Mouse (Mus musculus) urinary bladder, postnatal 4 days (tissue): ENCODE data around the gene Hist1h1d.
"Not testable (repeated sequence)": the region's sequence is repeated elsewhere in the genome, so short reads cannot be mapped to it uniquely, and the experiment has no call there.

Experiments
- DNase-seq, 2 experiments: peaks; one replicate each; pipeline ENCODE4 v3.0.0; 2021 to 2022; ENCODE audit warnings: low spot score in 2 of 2

Hist1h1d gene

DNA sequence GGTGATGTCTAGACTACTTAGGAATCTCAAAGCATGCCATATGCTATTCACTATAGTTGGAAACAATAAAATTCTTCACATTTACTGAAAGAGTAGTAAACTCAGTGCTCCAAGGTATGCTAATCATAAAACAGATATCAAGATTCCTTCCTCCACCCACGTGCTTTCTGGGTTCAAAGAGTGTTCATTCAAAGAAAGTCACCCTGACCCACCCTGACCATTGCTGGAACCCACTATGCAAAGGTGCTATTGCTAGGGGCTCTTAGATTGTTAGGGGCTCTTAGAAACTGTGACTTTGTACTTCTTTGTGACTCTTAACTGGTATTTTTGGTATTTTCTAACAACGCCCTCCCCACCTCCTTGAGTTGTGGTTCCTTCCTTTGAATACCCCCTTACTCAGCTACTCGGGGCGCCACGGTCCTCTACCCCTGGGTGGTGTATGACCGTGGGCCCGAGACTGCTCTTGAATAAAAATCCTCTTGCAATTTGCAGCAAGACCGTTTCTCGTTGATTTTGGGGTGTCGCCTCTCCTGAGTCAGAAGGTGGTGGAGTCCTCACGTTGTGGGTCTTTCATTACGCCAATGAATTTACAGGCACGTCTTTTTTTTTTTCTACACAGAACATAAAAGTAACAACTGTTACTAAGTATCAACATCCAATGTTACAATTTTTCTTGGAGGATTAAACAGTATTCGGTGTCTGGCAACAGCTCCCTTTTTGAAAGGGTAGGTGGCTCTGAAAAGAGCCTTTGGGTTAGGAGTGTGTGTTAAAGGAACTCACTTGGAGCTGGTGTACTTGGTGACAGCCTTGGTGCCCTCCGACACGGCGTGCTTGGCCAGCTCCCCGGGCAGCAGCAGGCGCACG is 20.2 kb downstream of the Hist1h1d start:
- DNase-seq: not testable (repeated sequence)

DNA sequence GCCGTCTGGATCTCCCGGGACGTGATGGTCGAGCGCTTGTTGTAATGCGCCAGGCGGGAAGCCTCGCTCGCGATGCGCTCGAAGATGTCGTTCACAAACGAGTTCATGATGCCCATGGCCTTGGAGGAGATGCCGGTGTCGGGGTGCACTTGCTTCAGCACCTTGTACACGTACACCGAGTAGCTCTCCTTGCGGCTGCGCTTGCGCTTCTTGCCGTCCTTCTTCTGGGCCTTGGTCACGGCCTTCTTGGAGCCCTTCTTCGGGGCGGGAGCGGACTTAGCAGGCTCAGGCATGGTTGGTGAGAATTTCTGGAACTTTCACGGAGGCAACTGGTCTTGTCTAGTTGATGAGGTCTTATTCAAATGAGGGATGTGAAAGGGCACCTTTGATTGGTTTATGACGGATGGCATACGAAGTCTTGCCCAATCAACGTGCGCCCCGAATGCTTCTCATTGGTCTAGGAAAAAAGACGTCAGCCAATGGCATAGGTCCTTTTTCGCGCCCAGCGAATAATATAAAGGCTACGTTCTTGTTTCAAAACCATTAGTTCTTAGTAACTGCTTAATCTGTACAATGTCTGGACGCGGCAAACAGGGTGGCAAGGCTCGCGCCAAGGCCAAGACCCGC is 20.9 kb downstream of the Hist1h1d start, which contains the start of the genes Hist1h2bf and Hist1h2ad:
TSS of gene Hist1h2bf (minus strand) at position 299 of the 627 bp plus-strand sequence.
TSS of gene Hist1h2ad (plus strand) at position 484 of the 627 bp plus-strand sequence.
- DNase-seq: peak; percentile 86

DNA sequence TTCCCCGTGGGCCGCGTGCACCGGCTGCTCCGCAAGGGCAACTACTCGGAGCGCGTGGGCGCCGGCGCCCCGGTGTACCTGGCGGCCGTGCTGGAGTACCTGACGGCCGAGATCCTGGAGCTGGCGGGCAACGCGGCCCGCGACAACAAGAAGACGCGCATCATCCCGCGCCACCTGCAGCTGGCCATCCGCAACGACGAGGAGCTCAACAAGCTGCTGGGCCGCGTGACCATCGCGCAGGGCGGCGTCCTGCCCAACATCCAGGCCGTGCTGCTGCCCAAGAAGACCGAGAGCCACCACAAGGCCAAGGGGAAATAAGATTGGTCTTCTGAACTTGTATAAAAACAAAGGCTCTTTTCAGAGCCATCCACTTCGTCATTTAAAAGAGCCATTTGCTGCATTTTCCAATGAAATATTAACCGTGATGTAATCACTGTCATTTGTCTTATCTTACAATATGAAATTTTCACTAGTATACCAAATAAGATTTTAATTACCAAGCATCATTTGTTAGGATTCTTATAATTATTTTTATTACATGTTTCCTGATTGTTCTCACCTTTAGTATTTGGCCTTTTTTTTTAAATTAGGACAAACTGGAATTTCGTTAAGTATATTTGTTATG is 21.6 kb downstream of the Hist1h1d start:
- not testable (repeated sequence) for DNase-seq

DNA sequence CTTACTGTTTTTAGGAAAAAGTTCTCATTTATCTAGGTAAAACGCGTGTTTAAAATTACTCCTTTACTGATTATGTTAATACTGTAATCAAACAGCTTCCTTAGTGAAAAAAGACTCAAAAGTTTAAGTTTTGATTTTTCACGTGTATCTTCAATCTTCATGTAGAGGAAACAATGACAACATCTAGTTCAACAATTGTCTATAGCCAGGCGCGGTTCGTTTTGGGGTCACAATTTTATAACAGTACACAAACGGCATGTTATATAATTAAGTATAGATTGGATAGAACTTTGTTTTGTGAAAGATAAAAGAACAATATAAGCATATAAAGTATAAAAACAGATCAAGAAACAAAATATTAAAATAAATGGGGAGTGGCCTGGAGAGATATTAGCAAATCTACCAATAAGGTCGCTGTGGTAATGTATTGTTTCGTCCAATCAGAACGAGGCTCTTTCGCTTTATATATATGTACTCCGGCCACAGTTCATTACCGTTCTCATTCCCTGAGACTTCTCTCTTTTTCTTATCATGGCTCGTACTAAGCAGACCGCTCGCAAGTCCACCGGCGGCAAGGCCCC is 22.3 kb downstream of the Hist1h1d start, which contains the start of gene Hist1h3d:
TSS of gene Hist1h3d (plus strand) at position 493 of the 581 bp plus-strand sequence.
- DNase-seq: peak in 1 of 2 experiments; percentile 33

DNA sequence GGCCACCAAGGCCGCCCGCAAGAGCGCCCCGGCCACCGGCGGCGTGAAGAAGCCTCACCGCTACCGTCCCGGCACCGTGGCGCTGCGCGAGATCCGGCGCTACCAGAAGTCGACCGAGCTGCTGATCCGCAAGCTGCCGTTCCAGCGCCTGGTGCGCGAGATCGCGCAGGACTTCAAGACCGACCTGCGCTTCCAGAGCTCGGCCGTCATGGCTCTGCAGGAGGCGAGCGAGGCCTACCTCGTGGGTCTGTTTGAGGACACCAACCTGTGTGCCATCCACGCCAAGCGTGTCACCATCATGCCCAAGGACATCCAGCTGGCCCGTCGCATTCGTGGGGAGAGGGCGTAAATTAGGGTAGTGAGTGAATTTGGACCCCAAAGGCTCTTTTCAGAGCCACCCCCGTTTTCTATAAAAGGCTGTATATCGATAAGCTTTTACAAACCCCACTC is 22.8 kb downstream of the Hist1h1d start:
- DNase-seq: not testable (repeated sequence)

DNA sequence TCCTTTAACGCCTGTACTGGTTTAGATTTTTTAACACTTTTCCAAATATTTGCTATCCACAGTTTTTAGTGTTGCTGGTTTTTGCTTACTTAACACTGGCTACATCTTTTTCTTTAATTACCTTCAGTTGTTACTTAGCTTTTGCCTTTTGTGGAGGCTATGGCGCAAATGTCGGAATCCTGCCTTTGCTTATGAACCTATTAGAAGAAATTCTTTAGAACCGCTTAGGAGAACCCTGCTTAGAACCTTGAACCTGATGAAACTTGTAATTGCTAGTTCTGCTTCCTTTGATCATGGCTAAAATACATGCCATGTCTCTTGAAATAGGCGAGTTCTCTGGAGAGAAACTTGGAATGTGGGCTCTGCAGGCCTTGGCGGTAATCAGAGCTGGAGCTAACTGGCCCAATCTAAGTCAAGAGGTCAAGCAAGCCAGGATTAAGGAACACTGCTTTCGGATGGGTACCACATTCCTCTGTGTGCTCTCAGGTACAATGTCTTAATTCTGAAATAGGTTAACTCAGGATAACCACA is 23.4 kb downstream of the Hist1h1d start:
- DNase-seq: no peak

DNA sequence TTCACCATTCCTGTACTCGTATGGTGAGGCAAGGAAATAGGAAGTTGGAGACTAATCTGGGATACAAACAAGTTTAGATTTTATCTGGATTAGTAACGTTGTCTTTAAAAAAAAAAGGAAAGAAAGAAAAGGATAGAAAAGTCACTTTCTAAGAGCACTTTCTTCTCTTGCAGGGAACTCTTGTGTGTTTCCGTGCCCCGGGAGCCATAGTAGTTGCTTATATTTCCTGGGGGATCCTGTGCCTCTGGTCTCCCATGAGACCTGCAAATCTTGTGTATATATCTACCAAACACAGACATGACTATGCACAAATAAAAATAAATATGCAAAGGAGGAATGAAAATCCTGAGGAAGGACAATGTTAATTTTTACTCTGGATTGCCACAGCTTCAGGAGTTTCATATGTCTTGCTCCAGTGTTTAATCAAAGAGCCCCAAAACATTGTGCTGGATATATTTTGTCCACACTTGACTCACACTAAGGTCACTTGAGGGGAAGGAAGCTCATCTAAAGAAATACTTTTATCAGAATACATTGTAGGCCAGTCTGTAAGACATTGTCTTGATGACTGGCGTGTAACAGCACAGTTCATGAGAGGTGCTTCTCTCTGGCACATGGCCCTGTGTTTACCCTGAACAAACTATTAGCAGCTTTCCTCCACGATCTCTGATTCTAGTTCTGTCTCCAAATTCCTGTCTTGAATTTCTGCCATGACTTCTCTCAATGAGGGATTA is 24.0 kb downstream of the Hist1h1d start:
- no peak for DNase-seq

DNA sequence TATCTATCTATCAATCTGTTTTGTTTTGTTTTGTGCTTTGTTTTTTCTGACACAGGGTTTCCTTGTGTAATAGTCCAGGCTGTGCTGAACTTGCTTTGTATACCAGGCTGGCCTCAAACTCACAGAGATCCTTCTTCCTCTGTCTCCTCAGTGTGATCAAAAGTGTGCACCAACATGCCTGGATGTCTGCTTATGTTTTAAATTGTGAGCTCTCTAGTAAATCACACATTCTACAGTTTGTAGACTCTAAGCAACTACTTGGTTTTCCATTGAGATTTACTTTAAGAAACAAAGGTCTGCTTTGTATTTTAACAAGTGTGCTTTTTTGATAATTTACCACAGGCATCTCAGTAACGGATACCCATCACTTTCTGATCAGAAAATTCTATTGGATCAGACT is 24.8 kb downstream of the Hist1h1d start:
- no peak for DNase-seq

DNA sequence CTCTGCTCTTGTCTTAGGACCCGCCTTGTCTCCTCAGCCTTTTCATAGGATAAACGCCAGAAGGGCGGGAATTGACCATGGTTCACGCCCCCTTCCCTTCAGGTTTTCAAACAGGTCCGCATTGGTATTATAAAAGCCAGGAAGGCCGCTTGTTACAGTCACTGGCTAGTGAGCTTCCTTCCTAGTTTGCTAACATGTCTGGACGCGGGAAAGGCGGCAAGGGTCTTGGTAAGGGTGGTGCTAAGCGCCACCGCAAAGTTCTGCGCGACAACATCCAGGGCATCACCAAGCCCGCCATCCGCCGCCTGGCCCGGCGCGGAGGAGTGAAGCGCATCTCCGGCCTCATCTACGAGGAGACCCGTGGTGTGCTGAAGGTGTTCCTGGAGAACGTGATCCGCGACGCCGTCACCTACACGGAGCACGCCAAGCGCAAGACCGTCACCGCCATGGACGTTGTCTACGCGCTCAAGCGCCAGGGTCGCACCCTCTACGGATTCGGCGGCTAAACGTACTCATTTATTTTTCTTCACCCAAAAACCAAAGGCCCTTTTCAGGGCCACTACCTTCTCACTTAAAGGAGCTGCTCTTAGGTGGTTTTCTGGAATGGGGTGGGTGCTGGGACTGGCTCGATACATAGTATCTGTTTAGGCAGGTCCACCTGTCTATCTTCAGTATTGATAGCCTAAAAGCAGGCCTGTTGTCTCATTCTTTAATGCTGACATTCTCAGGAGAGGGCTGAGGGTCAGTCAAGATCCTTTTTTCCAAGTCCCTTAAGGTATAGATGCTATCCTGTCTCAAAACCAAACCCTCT is 28.6 kb downstream of the Hist1h1d start, which contains the start of gene Hist1h4d:
TSS of gene Hist1h4d (plus strand) at position 191 of the 811 bp plus-strand sequence.
- peak; percentile 94 to 95 for DNase-seq

DNA sequence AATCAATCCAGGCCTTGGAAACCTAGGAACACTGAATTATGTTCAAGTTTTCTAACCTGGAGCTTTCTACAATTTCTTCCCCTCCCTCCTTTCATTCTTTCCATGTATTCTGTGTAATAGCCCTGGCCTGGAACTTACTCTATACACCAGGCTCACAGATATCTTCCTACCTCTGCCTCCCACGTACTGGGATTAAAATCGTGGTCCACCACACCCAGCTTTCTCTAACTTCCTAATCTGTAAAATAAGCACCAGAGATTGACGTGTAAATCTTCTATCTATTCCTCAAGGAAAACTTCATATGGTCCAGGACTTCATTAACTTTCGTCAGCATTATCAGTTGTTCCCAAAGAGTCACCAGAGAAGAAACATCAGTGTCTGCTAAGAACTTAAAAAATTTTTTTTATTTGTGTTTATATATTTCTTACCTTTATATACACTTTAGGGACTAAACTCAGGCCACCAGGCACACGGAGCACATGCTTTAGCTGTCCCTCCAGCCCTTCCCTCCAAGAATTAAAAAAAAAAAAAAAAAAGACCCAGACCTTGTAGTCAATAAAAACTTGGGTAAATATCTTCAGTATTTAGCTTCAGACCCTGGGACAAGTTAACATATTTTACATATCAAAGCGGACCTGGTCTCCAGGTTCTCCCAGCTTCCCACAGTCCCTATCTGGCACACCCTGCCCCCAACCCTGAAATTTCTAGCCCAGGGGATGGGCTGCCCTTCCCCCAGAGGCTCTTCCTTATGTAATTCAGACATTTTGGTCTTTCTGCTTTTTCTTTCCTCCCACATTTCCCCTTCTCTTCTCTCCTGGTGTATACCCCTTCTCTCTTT is 29.4 kb downstream of the Hist1h1d start:
- DNase-seq: no peak

DNA sequence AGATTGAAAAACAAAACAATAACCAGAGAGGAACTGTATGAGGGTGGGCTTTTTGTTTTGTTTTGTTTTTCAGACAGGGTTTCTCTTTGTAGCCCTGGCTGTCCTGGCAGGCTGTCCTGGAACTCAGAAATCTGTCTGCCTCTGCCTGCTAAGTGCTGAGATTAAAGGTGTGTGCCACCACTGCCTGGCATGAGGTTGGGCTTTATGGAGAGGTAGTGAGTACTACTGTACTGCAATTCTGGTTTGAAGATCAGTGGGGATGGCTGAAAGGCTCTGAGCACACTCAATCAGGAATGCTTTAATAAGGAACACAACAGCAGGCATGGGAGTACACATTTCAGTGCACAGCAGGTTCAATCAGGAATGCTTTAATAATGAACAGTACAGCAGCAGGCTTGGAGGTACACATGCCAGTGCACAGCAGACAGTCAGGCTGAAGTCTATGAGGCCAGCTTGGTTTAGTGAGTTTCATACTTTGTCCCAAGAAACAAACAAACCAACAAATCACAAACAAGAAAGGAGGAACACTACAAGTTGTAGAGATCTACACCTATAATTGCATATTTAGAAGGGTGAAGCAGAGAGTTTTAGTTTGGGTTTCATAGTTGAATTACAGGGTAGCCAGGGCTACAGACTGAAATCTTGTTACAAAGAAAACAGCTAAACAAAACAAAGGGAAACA is 30.5 kb downstream of the Hist1h1d start:
- DNase-seq: no peak

DNA sequence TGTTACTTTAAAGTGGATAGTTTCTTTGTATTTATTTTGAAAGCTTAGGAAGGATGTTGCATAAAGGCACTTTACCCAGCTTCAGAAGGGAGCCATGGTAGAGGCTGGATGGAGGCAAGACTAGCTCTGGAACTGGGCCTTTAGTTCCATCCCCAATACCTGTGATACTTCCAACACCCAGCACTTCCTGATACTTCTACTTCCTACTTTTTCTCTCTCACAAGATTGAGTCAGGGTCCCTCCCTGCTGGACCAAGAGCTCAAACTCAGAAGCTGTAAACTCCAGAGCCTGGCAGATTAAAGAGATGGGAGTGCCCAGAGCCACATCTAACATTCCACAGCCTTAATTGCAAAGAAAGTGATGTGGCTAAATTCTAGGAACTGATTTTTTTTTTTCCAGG is 31.3 kb downstream of the Hist1h1d start:
- no peak for DNase-seq

DNA sequence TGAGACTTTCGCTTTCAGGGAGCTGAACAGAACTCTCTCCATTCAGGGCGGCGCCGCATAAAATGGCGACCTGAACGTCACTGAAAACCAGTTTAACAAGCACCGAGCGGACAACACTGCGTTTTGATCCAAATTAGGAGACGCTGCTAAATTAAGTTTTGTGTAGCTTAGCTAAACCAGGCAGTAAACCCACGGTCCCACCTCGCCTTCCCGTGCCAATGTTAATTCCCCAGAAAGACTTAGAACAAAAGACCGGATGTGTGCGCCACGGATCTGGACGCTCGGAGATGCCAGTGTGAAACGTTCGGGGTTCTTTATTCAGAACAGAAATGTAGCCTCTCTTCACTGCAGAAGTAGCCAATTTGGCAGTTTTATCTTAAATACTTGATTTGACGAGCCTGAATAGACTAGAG is 32.0 kb downstream of the Hist1h1d start:
- peak; percentile 60 to 71 for DNase-seq

DNA sequence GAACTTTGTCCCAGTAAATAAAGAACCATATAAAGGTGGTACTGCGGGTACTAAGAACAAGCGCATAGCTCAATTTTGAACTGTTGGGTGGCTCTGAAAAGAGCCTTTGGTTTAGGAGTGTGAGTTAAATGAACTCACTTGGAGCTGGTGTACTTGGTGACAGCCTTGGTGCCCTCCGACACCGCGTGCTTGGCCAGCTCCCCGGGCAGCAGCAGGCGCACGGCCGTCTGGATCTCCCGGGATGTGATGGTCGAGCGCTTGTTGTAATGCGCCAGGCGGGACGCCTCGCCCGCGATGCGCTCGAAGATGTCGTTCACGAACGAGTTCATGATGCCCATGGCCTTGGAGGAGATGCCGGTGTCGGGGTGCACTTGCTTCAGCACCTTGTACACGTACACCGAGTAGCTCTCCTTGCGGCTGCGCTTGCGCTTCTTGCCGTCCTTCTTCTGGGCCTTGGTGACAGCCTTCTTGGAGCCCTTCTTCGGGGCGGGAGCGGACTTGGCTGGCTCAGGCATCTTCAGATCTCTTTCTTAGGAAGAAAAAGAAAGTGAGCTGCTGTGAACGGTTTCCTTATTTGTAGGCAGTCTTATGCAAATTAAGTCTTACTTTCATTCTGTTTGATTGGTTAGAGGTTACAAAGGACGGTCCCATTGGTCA is 32.5 kb downstream of the Hist1h1d start:
- peak in 1 of 2 experiments; percentile 66 for DNase-seq

DNA sequence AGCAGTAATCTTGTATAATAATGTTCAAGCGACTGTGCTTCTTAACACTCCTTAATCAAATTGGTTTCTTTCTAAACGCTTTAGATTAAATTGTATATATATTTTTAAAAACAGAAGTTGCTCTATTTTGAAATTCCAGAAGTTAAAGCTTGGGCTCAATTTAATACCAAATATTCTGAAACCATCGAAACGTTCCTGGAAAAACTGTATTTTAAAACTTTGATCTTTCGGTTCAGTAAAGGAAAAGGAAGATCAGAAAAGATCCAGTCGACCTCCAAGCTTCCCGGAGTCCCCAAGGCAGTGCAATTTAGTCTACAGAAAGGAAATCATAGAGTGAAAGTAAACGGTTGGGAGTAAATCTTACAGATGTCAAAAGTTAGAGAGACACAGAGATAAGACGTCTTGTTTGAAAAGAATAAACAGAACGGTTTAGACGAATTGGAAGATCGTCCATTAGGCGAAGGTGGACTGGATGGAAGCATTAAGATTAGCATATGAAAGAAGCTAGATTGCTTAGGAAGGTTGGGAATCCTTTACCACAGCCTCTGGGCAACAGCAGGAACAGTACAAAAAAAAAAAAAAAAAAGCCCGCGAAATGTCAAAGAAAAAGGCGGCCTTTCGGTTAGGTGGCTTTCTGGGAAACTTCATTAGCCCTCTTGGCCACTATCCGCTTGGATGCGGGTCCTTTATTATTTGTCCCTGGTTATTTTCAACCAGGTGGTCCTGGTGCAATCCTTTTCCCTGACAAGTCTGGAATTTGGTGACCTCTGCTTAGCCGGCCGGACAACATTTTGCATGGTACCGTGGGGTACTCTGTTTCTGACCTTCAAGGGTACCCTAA is 33.3 kb downstream of the Hist1h1d start:
- no peak for DNase-seq

DNA sequence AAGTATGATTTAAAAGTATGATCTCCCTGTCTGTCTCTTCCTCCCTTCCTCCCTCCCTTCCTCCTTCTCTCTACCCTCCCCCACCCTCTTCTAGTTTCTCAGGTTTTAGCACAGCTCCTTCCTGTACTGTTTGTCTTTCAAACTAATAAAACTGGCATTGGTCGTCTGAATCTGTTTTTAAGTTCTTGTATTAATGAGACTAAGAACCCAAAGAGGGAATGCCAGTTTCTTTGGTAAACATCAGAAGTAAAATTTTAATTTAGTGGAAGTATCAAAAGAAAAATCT is 33.8 kb downstream of the Hist1h1d start:
- no peak for DNase-seq

DNA sequence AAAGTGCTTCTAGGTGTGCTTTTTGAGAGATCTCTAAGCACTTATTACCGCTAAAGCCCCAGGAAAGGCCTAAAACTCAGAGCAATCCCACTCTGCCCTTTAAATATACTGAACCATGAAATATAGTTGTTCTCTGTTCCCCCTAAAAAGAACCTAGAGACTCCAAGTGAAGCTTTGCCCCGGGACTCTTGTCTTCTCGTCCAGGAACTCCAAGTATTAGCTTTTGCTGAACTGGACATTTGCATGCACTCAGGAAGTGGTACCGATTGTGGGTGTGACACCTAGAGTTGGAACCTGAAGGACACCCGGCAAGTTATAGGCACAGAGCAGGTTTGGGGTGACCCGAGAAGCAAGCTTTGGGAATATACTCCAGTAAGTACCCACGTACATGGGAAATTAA is 38.1 kb downstream of the Hist1h1d start:
- DNase-seq: no peak
